ENCODE assay signal across 23 mouse cellular contexts in the genomic region with DNA sequence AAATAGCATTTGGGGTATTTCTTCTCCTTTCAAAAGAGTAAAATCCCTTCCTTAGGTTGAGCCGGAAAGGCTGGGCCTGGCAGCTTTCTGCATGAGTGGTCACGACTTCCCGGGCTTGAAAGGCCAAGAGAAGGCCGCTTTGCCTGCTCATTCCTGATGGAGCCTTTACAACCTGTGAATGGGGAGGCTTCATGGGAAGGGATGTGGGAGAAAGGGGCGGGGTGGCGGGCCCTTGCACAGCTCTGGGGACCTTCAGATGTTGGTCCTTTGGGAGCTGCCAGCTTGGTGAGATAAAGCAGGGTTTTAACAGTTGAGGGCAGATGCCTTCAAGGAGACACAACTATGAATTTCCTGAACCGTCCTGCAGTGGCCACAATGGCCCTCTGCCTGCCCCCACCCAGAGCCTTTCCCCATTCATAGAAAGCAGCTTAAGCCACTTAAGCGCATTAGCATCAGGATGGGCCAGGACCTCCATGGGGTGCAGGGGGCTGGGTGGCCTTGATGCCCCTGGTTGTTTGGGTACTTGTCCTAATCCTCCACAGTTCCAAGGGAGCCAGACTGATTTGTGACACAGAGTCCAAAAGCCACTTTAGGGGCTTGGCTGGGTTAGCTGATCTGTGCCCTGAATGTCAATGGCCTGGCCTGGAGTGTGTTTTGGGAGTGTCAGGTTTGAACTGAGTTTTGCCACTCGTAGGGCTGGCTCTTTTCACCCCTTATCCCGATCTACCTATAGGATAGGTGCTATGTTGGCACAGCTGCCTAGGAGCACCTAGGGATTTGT. TPM values are rescaled to one million over a fixed set of nuclear protein-coding genes. Genes with fewer than 3 reads are reported as not detected.
DNase-seq lines count a peak whose midpoint lies in the region; ATAC-seq and TF ChIP-seq lines count a peak whose summit lies in the region.
"Had no signal": no experiment of that assay in that cellular context is flagged by ENCODE, and none has a peak within 500 bp of the region (broad histone marks: within the 10 kb centered on the region; RNA-seq: fewer than 3 reads in every experiment).

No protein-coding gene starts in this region.

- H3K4me1 ChIP-seq in hindbrain, embryonic 10.5 days (replicated peaks), result peaks cover 41% of the 10 kb centered on the region
- H3K4me1 ChIP-seq in hindbrain, embryonic 12.5 days, result peaks cover 14% of the 10 kb centered on the region
- peaks cover 18% of the 10 kb centered on the region for H3K4me1 ChIP-seq in midbrain, embryonic 11.5 days (ENCODE audit: control insufficient read depth, insufficient read depth, low read length)
- H3K4me1 ChIP-seq in midbrain, embryonic 15.5 days, result peaks cover 10% of the 10 kb centered on the region
- H3K4me1 ChIP-seq in midbrain, embryonic 13.5 days (replicated peaks), result peaks cover 13% of the 10 kb centered on the region
- no peaks in the 10 kb centered on the region; the same call in 1 of the 2 replicates for H3K4me1 ChIP-seq in cerebellum, adult 2 months (ENCODE audit: control insufficient read depth, insufficient read depth, low read length)
- H3K4me1 ChIP-seq: lung, embryonic 15.5 days had no signal

- 0 out of 2 replicates have a peak, but pooled peaks cover 2% of the 10 kb centered on the region for H3K36me3 ChIP-seq in hindbrain, embryonic 10.5 days
- no peaks in the 10 kb centered on the region for H3K36me3 ChIP-seq in hindbrain, embryonic 12.5 days
- no peaks in the 10 kb centered on the region for H3K36me3 ChIP-seq in midbrain, embryonic 11.5 days (ENCODE audit: control insufficient read depth, insufficient read depth, low read length)
- H3K36me3 ChIP-seq in midbrain, embryonic 15.5 days (replicated peaks), result 0 out of 2 replicates have a peak, but pooled peaks cover 2% of the 10 kb centered on the region
- no peaks in the 10 kb centered on the region for H3K36me3 ChIP-seq in midbrain, embryonic 13.5 days

- peak overlapping the region; percentile 69 for H3K27ac ChIP-seq in hindbrain, embryonic 10.5 days
- H3K27ac ChIP-seq in hindbrain, embryonic 12.5 days, result no peak overlapping the region
- H3K27ac ChIP-seq in midbrain, embryonic 11.5 days (ENCODE audit: low read depth, low read length), result no peak overlapping the region
- H3K27ac ChIP-seq in midbrain, embryonic 15.5 days, result no peak overlapping the region
- no peak overlapping the region for H3K27ac ChIP-seq in midbrain, embryonic 13.5 days
- no peak overlapping the region for H3K27ac ChIP-seq in cerebellum, adult 2 months (ENCODE audit: insufficient read depth, low read length)
- H3K27ac ChIP-seq: heart, embryonic 13.5 days; left cerebral cortex, adult 2 months; lung, embryonic 15.5 days had no signal

- peak; percentile 20 for DNase-seq in hindbrain, embryonic 10.5 days (ENCODE audit: low spot score)
- peak; percentile 90 for DNase-seq in midbrain, embryonic 11.5 days (ENCODE audit: low spot score, missing footprints)
- peak; percentile 48 for DNase-seq in retina, postnatal 7 days (ENCODE audit: low read depth, low spot score)
- no peak for DNase-seq in cerebellum, adult 2 months
- DNase-seq: adrenal gland, adult 8-10 months; cerebellum, adult 9-11 months; gastrocnemius, postnatal 10 days; heart, adult 11 months; heart, postnatal 36 days; kidney, adult 9 months; left cerebral cortex, postnatal 4 days; lung, postnatal 4 days; right cerebral cortex, postnatal 14 days; spleen, adult 18-20 months; thymus, postnatal 25 days had no signal

- H3K4me2 ChIP-seq in hindbrain, embryonic 12.5 days (replicated peaks), result no peak overlapping the region
- no peak overlapping the region for H3K4me2 ChIP-seq in midbrain, embryonic 11.5 days
- no peak overlapping the region for H3K4me2 ChIP-seq in midbrain, embryonic 15.5 days
- H3K4me2 ChIP-seq in midbrain, embryonic 13.5 days (replicated peaks), result no peak overlapping the region
- H3K4me2 ChIP-seq: heart, embryonic 13.5 days; liver, embryonic 11.5 days; lung, embryonic 15.5 days had no signal

- no peak for TF ChIP-seq POLR2A in cerebellum, adult 2 months (IDR thresholded peaks at IDR 0.05; ENCODE audit: borderline replicate concordance, insufficient read depth, low read length)

- no peak for TF ChIP-seq CTCF in cerebellum, adult 2 months (IDR thresholded peaks at IDR 0.05; ENCODE audit: borderline replicate concordance, insufficient read depth, low read depth, low read length)

- 21% methylated on average over 10 of the region's 10 CpGs for WGBS in hindbrain, embryonic 10.5 days
- WGBS in hindbrain, embryonic 12.5 days, result 32% methylated on average over 10 of the region's 10 CpGs
- 10% methylated on average over 10 of the region's 10 CpGs for WGBS in midbrain, embryonic 11.5 days
- WGBS in midbrain, embryonic 15.5 days, result 14% methylated on average over 10 of the region's 10 CpGs
- 8% methylated on average over 10 of the region's 10 CpGs for WGBS in midbrain, embryonic 13.5 days
- 58% methylated on average over 10 of the region's 10 CpGs for WGBS in cerebellum, adult 2 months

- H3K9me3 ChIP-seq in hindbrain, embryonic 10.5 days, result no peaks in the 10 kb centered on the region
- no peaks in the 10 kb centered on the region for H3K9me3 ChIP-seq in hindbrain, embryonic 12.5 days (replicated peaks)
- no peaks in the 10 kb centered on the region for H3K9me3 ChIP-seq in midbrain, embryonic 11.5 days (ENCODE audit: control insufficient read depth, low read length)
- no peaks in the 10 kb centered on the region for H3K9me3 ChIP-seq in midbrain, embryonic 15.5 days
- no peaks in the 10 kb centered on the region for H3K9me3 ChIP-seq in midbrain, embryonic 13.5 days
- H3K9me3 ChIP-seq: heart, embryonic 13.5 days; lung, embryonic 15.5 days had no signal

- ATAC-seq in hindbrain, embryonic 12.5 days (ENCODE audit: low FRiP score), result no peak
- peak; percentile 81 for ATAC-seq in midbrain, embryonic 11.5 days (ENCODE audit: low FRiP score)
- ATAC-seq in midbrain, embryonic 15.5 days (replicated peaks), result no peak
- peak; percentile 69 for ATAC-seq in midbrain, embryonic 13.5 days
- ATAC-seq: inflammation-experienced regulatory T-cells, adult 6 months had no signal

- peaks cover 97% of the 10 kb centered on the region for H3K27me3 ChIP-seq in hindbrain, embryonic 10.5 days (ENCODE audit: insufficient read depth, poor library complexity, severe bottlenecking)
- peaks cover 83% of the 10 kb centered on the region for H3K27me3 ChIP-seq in hindbrain, embryonic 12.5 days
- peaks cover 72% of the 10 kb centered on the region for H3K27me3 ChIP-seq in midbrain, embryonic 11.5 days (ENCODE audit: control insufficient read depth, insufficient read depth, low read length)
- H3K27me3 ChIP-seq in midbrain, embryonic 15.5 days (replicated peaks), result peaks cover 59% of the 10 kb centered on the region
- peaks cover 84% of the 10 kb centered on the region for H3K27me3 ChIP-seq in midbrain, embryonic 13.5 days
- no peaks in the 10 kb centered on the region for H3K27me3 ChIP-seq in cerebellum, adult 2 months (ENCODE audit: control insufficient read depth, insufficient read depth, low read length)
- H3K27me3 ChIP-seq: heart, embryonic 13.5 days; lung, embryonic 15.5 days had no signal

- H3K9ac ChIP-seq in hindbrain, embryonic 12.5 days, result no peak overlapping the region
- no peak overlapping the region for H3K9ac ChIP-seq in midbrain, embryonic 11.5 days (ENCODE audit: low read length)
- H3K9ac ChIP-seq in midbrain, embryonic 15.5 days, result no peak overlapping the region
- no peak overlapping the region for H3K9ac ChIP-seq in midbrain, embryonic 13.5 days (replicated peaks)
- H3K9ac ChIP-seq: heart, embryonic 13.5 days; lung, embryonic 15.5 days had no signal

- H3K4me3 ChIP-seq in hindbrain, embryonic 10.5 days, result no peak overlapping the region
- no peak overlapping the region for H3K4me3 ChIP-seq in hindbrain, embryonic 12.5 days
- no peak overlapping the region for H3K4me3 ChIP-seq in midbrain, embryonic 11.5 days (ENCODE audit: low read depth, low read length)
- no peak overlapping the region for H3K4me3 ChIP-seq in midbrain, embryonic 15.5 days
- no peak overlapping the region for H3K4me3 ChIP-seq in midbrain, embryonic 13.5 days (replicated peaks)
- H3K4me3 ChIP-seq in cerebellum, adult 2 months (replicated peaks; ENCODE audit: insufficient read depth, low read depth, low read length), result no peak overlapping the region
- H3K4me3 ChIP-seq: heart, embryonic 13.5 days; left cerebral cortex, adult 2 months; lung, embryonic 15.5 days had no signal

RNA-seq across cellular contexts. Expression of gene Nkx6-2, which starts 25.7 kb away (rescaled TPM):
- 35.8 and 36.0 TPM in 2 replicates for polyA plus RNA-seq in hindbrain, embryonic 10.5 days (2016; fragmentation: Nextera tagmentation; extraction: Ambion mirVana)
- polyA plus RNA-seq in hindbrain, embryonic 12.5 days (2016; fragmentation: Nextera tagmentation; extraction: Ambion mirVana), result 17.9 and 19.1 TPM in 2 replicates
- 48.3 and 54.7 TPM in 2 replicates for polyA plus RNA-seq in midbrain, embryonic 11.5 days (2014; fragmentation: Nextera tagmentation; extraction: Ambion mirVana)
- 3.9 and 7.2 TPM in 2 replicates for polyA plus RNA-seq in midbrain, embryonic 15.5 days (2015; fragmentation: Nextera tagmentation; extraction: Ambion mirVana)
- polyA plus RNA-seq in midbrain, embryonic 13.5 days (2015; fragmentation: Nextera tagmentation; extraction: Ambion mirVana), result 7.6 and 10.8 TPM in 2 replicates
- 31.7 and 35.9 TPM in 2 replicates for polyA plus RNA-seq in cerebellum, adult 2 months (2012; rRNA removed)
- polyA plus RNA-seq: inflammation-experienced regulatory T-cells, adult 6 months had no signal

Comparison
In these comparisons a context has a peak if more than half of its experiments do, and no peak if none do; other contexts are left out.
1. ATAC-seq: peak in midbrain, embryonic 11.5 days (single experiment) and midbrain, embryonic 13.5 days (single experiment); none in hindbrain, embryonic 12.5 days (single experiment) and midbrain, embryonic 15.5 days (single experiment).
2. DNase-seq: peak in hindbrain, embryonic 10.5 days (single experiment), midbrain, embryonic 11.5 days (single experiment) and retina, postnatal 7 days (single experiment); none in cerebellum, adult 2 months (0 of 2).